Mouse (Mus musculus): ENCODE measurements around the gene Scfd1. TPM values are rescaled to one million over a fixed set of nuclear protein-coding genes. Genes with fewer than 3 reads are reported as not detected.

Scfd1 gene
- total RNA-seq, 2 experiments from 2014 or later = 22.8 to 25.6 TPM

GRCm38 (mm10) chr12:51493476-51493875 is 116.2 kb downstream of the Scfd1 start:
- no peak for DNase-seq
- intact Hi-C loops (cut with DNase I) = no loop called here

- DNase-seq = no peak
- intact Hi-C loops (cut with DNase I) = no loop called here
Measured at GRCm38 (mm10) chr12:51494641-51495040, 117.3 kb downstream of the Scfd1 start.

Other genes starting within 250 kb of the Scfd1 start
- 1 to 10 TPM; 2.2 to 2.4 TPM for gene G2e3, start 29.4 kb upstream of the Scfd1 start, total RNA-seq (2021)
- under 1 TPM in 1 of 2 experiments, not detected in 1; 0.22 TPM for gene Coch, start 215.8 kb downstream of the Scfd1 start, total RNA-seq (2021)